Mouse (Mus musculus): ENCODE data around the gene Ahsa2. TPM values are rescaled to one million over a fixed set of nuclear protein-coding genes. Genes with fewer than 3 reads are reported as not detected.

Ahsa2 gene
- polyA plus RNA-seq, 1 experiment = 32.3 TPM

Other genes starting within 250 kb of the Ahsa2 start
- 22.1 and 33.0 TPM in 2 replicates for gene Xpo1, start 242.0 kb downstream of the Ahsa2 start, polyA plus RNA-seq (2012; ENCODE audit: insufficient read depth, insufficient read length, missing spikeins)
- 12.4 and 15.9 TPM in 2 replicates for gene Usp34, start 191.1 kb downstream of the Ahsa2 start, polyA plus RNA-seq (2012; ENCODE audit: insufficient read depth, insufficient read length, missing spikeins)
- gene 1700093K21Rik, start 23.1 kb upstream of the Ahsa2 start, polyA plus RNA-seq (2012; ENCODE audit: insufficient read depth, insufficient read length, missing spikeins) = not detected in 2 replicates
- 16.5 and 20.5 TPM in 2 replicates for gene 0610010F05Rik, start 135.6 kb upstream of the Ahsa2 start, polyA plus RNA-seq (2012; ENCODE audit: insufficient read depth, insufficient read length, missing spikeins)
- gene Pus10, start 167.6 kb upstream of the Ahsa2 start, polyA plus RNA-seq (2012; ENCODE audit: insufficient read depth, insufficient read length, missing spikeins) = 22.4 and 28.6 TPM in 2 replicates
- gene Pex13, start 167.9 kb upstream of the Ahsa2 start, polyA plus RNA-seq (2012; ENCODE audit: insufficient read depth, insufficient read length, missing spikeins) = 137 and 149 TPM in 2 replicates

Data from brown adipose tissue, adult 24 weeks (tissue).